Mouse (Mus musculus): ENCODE data around the gene Nfia. TPM values are rescaled to one million over a fixed set of nuclear protein-coding genes. Genes with fewer than 3 reads are reported as not detected.

Gene Nfia
- polyA plus RNA-seq, 2 experiments = 51.9 to 71.2 TPM

DNA sequence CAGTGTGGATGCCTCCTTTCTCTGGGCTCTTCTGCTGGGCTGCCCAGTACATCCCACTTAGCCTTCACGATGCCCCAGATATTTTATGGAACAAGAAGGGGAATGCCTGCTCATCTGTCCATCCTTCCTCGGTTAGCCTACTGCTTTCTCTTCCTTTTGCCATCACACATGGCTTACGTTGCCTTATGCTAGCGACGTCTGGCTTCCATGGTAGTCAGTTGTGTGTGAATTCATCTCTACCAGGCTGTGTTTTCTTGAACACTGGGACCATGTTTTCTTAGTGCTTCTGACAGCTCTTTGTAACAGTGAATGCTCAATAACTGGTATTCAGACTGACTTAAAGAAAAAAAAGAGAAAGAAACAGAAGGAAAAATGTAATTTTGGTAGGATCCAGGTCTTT is 113.7 kb downstream of the Nfia start:
- Histone ChIP-seq H3K4me3 (replicated peaks; ENCODE audit: low read length) (no peak overlapping the region), H3K4me1 (ENCODE audit: control insufficient read depth, insufficient read depth, low read length) (peaks cover 15% of the 10 kb centered on the region), H3K27me3 (ENCODE audit: control insufficient read depth, insufficient read depth, low read length) (no peaks in the 10 kb centered on the region), H3K9ac (ENCODE audit: low read depth, low read length, severe bottlenecking) (no peak overlapping the region), H3K9me3 (ENCODE audit: control insufficient read depth, low read length) (no peaks in the 10 kb centered on the region), H3K36me3 (ENCODE audit: control insufficient read depth, insufficient read depth, low read length) (no peaks in the 10 kb centered on the region), H3K4me2 (replicated peaks; ENCODE audit: low read depth, low read length, severe bottlenecking) (no peak overlapping the region), H3K27ac (replicated peaks; ENCODE audit: low read depth, low read length) (no peak overlapping the region; the same call in 1 of the 2 replicates)
- no peak for ATAC-seq (ENCODE audit: low FRiP score, low read depth)
- DNase-seq (ENCODE audit: low spot score) = no peak
- 77% methylated on average over 5 of the region's 5 CpGs for WGBS
- no peak for TF ChIP-seq POLR2A (IDR thresholded peaks at IDR 0.05; ENCODE audit: borderline replicate concordance, extremely low read depth, insufficient read depth, insufficient read length)

DNA sequence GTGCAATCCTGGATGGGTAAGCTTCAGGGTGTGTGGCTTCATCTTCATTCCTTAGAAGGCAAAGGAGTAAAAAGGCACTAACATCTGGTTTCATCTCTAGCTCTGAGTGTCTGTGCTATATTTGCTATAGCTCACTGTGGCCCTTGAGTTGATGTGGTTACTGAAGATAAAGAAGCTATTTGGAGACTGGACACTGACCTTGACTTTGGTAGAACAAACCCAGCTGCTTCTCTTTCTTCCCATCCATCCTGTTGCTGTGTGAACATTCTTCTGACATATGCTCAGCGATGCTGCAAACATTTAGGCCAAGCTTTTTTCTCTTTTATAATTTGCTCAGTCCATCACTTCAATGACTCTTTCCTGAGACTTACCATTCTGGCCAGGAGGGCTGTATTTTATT is 114.7 kb downstream of the Nfia start:
- H3K4me2 ChIP-seq (replicated peaks; ENCODE audit: low read depth, low read length, severe bottlenecking) = no peak overlapping the region
- no peaks in the 10 kb centered on the region for H3K36me3 ChIP-seq (ENCODE audit: control insufficient read depth, insufficient read depth, low read length)
- H3K27me3 ChIP-seq (ENCODE audit: control insufficient read depth, insufficient read depth, low read length) = no peaks in the 10 kb centered on the region
- peaks cover 11% of the 10 kb centered on the region for H3K4me1 ChIP-seq (ENCODE audit: control insufficient read depth, insufficient read depth, low read length)
- no peak for TF ChIP-seq POLR2A (IDR thresholded peaks at IDR 0.05; ENCODE audit: borderline replicate concordance, extremely low read depth, insufficient read depth, insufficient read length)
- no peak overlapping the region for H3K9ac ChIP-seq (ENCODE audit: low read depth, low read length, severe bottlenecking)
- no peaks in the 10 kb centered on the region for H3K9me3 ChIP-seq (ENCODE audit: control insufficient read depth, low read length)
- no peak overlapping the region for H3K27ac ChIP-seq (replicated peaks; ENCODE audit: low read depth, low read length)
- H3K4me3 ChIP-seq (replicated peaks; ENCODE audit: low read length) = no peak overlapping the region
- WGBS = 95% methylated on average over 1 of the region's 1 CpGs
- ATAC-seq (ENCODE audit: low FRiP score, low read depth) = no peak
- DNase-seq (ENCODE audit: low spot score) = no peak

DNA sequence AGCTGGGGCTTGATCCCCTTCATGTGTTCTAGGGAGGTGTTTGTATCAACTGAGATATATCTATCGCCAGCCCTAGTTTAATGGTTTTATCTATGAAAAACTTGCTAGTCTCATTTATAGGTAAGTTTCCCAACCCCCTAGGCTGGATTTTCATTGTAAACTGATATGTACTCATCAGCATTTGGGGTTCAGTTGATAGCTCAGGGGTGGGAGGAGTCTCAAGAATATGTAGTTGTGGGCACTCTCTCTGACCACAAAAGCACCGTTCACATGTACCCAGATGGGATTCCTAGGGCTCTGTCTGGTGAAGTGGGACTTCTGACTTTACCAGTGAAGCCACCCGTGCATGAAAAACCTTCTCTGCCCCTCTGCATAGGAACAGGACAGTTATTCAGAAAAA is 118.5 kb downstream of the Nfia start:
- WGBS = 78% methylated on average over 3 of the region's 3 CpGs

DNA sequence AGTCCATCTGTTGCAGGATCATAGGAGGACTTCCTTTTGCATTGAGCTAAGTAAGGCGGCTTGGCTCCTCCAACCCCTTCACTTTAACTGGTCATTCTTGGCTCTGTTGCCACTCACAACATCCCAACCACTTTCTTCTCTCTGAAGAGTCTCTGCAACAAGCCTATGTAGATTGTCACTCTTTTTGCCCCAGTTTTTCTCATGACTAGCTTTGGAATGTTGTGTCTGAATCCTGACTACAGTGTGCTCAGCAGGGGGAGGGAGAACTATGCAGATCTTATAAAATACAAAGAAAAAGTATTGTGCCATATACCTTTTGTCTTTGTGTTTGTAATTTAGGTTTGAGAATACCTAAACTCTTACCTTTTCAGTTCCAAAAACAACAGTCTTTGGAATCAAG is 119.1 kb downstream of the Nfia start:
- no peak overlapping the region for H3K4me2 ChIP-seq (replicated peaks; ENCODE audit: low read depth, low read length, severe bottlenecking)
- peaks cover 10% of the 10 kb centered on the region for H3K4me1 ChIP-seq (ENCODE audit: control insufficient read depth, insufficient read depth, low read length)
- no peak for DNase-seq (ENCODE audit: low spot score)
- H3K27me3 ChIP-seq (ENCODE audit: control insufficient read depth, insufficient read depth, low read length) = no peaks in the 10 kb centered on the region
- H3K27ac ChIP-seq (replicated peaks; ENCODE audit: low read depth, low read length) = no peak overlapping the region
- H3K9ac ChIP-seq (ENCODE audit: low read depth, low read length, severe bottlenecking) = no peak overlapping the region
- H3K9me3 ChIP-seq (ENCODE audit: control insufficient read depth, low read length) = no peaks in the 10 kb centered on the region
- 81% methylated on average over 1 of the region's 1 CpGs for WGBS
- H3K4me3 ChIP-seq (replicated peaks; ENCODE audit: low read length) = no peak overlapping the region
- no peak for TF ChIP-seq POLR2A (IDR thresholded peaks at IDR 0.05; ENCODE audit: borderline replicate concordance, extremely low read depth, insufficient read depth, insufficient read length)
- no peak for ATAC-seq (ENCODE audit: low FRiP score, low read depth)
- H3K36me3 ChIP-seq (ENCODE audit: control insufficient read depth, insufficient read depth, low read length) = no peaks in the 10 kb centered on the region

More for the DNA sequence above, 118.5 kb downstream of the Nfia start:
- H3K27ac ChIP-seq (replicated peaks; ENCODE audit: low read depth, low read length) = no peak overlapping the region
- H3K4me3 ChIP-seq (replicated peaks; ENCODE audit: low read length) = no peak overlapping the region
- H3K9me3 ChIP-seq (ENCODE audit: control insufficient read depth, low read length) = no peaks in the 10 kb centered on the region
- H3K36me3 ChIP-seq (ENCODE audit: control insufficient read depth, insufficient read depth, low read length) = no peaks in the 10 kb centered on the region
- peaks cover 13% of the 10 kb centered on the region for H3K4me1 ChIP-seq (ENCODE audit: control insufficient read depth, insufficient read depth, low read length)
- TF ChIP-seq POLR2A (IDR thresholded peaks at IDR 0.05; ENCODE audit: borderline replicate concordance, extremely low read depth, insufficient read depth, insufficient read length) = no peak
- ATAC-seq (ENCODE audit: low FRiP score, low read depth) (no peak), DNase-seq (ENCODE audit: low spot score) (no peak)
- no peaks in the 10 kb centered on the region for H3K27me3 ChIP-seq (ENCODE audit: control insufficient read depth, insufficient read depth, low read length)
- H3K9ac ChIP-seq (ENCODE audit: low read depth, low read length, severe bottlenecking) = no peak overlapping the region
- H3K4me2 ChIP-seq (replicated peaks; ENCODE audit: low read depth, low read length, severe bottlenecking) = no peak overlapping the region

DNA sequence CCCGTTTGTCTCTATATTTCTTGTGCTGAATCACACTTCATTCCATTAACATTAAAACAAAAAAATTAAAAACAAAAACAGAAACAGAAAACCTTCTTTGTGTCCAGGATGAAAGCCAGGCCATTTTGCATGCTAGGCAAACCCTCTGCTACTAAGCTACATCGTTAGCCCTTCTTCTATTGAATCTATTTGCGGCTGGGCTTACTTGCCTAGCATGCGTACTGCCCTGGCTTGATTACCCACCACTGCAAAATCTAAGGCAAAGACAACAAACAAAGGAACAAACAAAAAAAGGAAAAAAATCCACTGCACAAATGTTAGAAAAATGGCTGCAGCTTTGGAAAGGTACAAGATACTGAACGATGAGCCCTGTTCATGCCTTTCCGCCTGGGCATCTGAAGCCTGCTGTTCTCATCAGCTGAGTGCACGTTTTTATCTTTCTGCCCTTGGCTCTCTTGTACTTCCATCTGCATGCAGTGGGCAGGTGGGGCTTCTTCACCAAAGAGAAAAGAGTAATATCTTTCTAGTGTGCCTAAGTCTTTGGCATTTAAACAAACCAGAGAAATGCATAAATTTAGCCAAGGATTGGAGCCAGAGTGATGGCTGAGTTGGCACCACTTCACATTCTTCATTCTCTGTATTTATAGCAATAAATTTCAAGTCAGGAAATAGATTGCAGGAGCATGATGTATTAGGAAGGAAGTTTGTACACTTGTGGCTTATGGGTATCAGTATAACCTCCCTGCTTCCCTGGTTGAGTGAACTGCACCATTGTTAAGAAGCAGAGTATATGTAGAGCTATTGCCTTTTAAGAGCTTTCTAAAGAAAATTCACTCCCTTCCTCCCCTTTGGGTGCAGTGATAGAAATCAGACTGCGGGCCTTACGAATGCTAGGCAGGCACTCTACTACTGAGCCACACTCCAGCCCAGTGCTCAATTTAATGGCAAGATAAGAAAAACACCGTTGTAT is 121.7 kb downstream of the Nfia start:
- Histone ChIP-seq H3K4me3 (replicated peaks; ENCODE audit: low read length) (no peak overlapping the region), H3K27ac (replicated peaks; ENCODE audit: low read depth, low read length) (no peak overlapping the region), H3K4me2 (replicated peaks; ENCODE audit: low read depth, low read length, severe bottlenecking) (no peak overlapping the region), H3K9me3 (ENCODE audit: control insufficient read depth, low read length) (no peaks in the 10 kb centered on the region), H3K36me3 (ENCODE audit: control insufficient read depth, insufficient read depth, low read length) (no peaks in the 10 kb centered on the region), H3K27me3 (ENCODE audit: control insufficient read depth, insufficient read depth, low read length) (no peaks in the 10 kb centered on the region), H3K4me1 (ENCODE audit: control insufficient read depth, insufficient read depth, low read length) (peaks cover 13% of the 10 kb centered on the region), H3K9ac (ENCODE audit: low read depth, low read length, severe bottlenecking) (no peak overlapping the region)
- WGBS = 81% methylated on average over 10 of the region's 10 CpGs
- DNase-seq (ENCODE audit: low spot score) = peak; percentile 35
- TF ChIP-seq POLR2A (IDR thresholded peaks at IDR 0.05; ENCODE audit: borderline replicate concordance, extremely low read depth, insufficient read depth, insufficient read length) = no peak
- ATAC-seq (ENCODE audit: low FRiP score, low read depth) = no peak

Data from limb, embryonic 14.5 days (tissue).